18 mouse cellular contexts compared by ENCODE assay signal in the genomic region with DNA sequence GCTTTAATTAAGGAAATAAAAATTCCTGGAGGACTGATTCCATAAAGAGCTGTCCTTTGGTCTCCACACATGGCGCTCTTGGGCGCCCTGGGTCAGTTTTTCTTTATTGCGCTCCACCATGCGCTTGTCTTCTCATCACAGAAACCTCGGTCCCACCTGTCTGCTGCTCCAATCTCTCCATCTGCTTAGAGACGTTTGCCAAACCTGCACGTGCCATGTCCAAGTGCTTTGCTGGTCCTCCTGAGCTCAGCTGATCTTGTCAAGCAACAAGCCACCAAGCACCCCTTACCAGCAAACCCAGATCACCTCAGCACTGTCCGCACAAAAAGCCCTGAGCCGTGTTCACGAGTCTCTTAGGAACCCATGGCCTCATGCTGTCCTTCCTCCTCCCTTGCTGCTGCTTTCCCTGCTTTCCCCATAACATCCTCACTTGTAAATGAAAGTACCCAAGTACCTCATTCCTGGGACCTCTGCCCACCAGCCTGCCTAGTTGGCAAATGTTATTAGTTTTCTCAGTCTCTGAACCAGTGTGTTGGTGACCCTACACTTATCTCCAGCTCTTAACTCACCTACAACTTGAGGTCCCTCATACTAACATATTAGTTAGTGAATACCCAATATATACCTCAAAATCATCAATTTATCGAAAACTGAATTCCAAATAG. TPM values are rescaled to one million over a fixed set of nuclear protein-coding genes. Genes with fewer than 3 reads are reported as not detected.
DNase-seq lines count a peak whose midpoint lies in the region; ATAC-seq and TF ChIP-seq lines count a peak whose summit lies in the region.
"Had no signal": no experiment of that assay in that cellular context is flagged by ENCODE, and none has a peak within 500 bp of the region (broad histone marks: within the 10 kb centered on the region; RNA-seq: fewer than 3 reads in every experiment).

No protein-coding gene starts in this region.

- H3K9me3 ChIP-seq in intestine, postnatal 0 days (ENCODE audit: control insufficient read depth) = no peaks in the 10 kb centered on the region
- H3K9me3 ChIP-seq: forebrain, embryonic 10.5 days; forebrain, embryonic 15.5 days; heart, embryonic 13.5 days; hindbrain, embryonic 15.5 days had no signal

- peaks cover 67% of the 10 kb centered on the region for H3K36me3 ChIP-seq in intestine, postnatal 0 days (ENCODE audit: control insufficient read depth, insufficient read depth)

- H3K4me1 ChIP-seq in intestine, postnatal 0 days (replicated peaks; ENCODE audit: control insufficient read depth, insufficient read depth, low read length) = no peaks in the 10 kb centered on the region
- H3K4me1 ChIP-seq: forebrain, embryonic 10.5 days; forebrain, embryonic 15.5 days; heart, embryonic 13.5 days; hindbrain, embryonic 15.5 days had no signal

- no peak overlapping the region for H3K9ac ChIP-seq in intestine, postnatal 0 days (ENCODE audit: low read depth, low read length)
- H3K9ac ChIP-seq: forebrain, embryonic 15.5 days; heart, embryonic 13.5 days; hindbrain, embryonic 15.5 days had no signal

- no peaks in the 10 kb centered on the region for H3K27me3 ChIP-seq in intestine, postnatal 0 days (replicated peaks; ENCODE audit: control insufficient read depth, insufficient read depth, low read length)
- H3K27me3 ChIP-seq: forebrain, embryonic 15.5 days; heart, embryonic 13.5 days; hindbrain, embryonic 15.5 days had no signal

- no peak for ATAC-seq in intestine, postnatal 0 days
- ATAC-seq: forebrain, embryonic 15.5 days; intestine, embryonic 16.5 days had no signal

- no peak overlapping the region for H3K27ac ChIP-seq in intestine, postnatal 0 days (ENCODE audit: low read depth, low read length)
- H3K27ac ChIP-seq: forebrain, embryonic 10.5 days; forebrain, embryonic 15.5 days; heart, embryonic 13.5 days; hindbrain, embryonic 15.5 days had no signal

- no peak for TF ChIP-seq CTCF in intestine, postnatal 0 days (IDR thresholded peaks at IDR 0.05; ENCODE audit: low read depth)

- 94% methylated on average over 11 of the region's 11 CpGs for WGBS in intestine, postnatal 0 days

- no peak overlapping the region for H3K4me2 ChIP-seq in intestine, postnatal 0 days (replicated peaks; ENCODE audit: low read depth)
- H3K4me2 ChIP-seq: forebrain, embryonic 15.5 days; heart, embryonic 13.5 days; hindbrain, embryonic 15.5 days had no signal

- DNase-seq in cerebellum, adult 11 months = peak; percentile 42
- peak; percentile 60 to 70 for DNase-seq in cerebellum, adult 18-20 months
- DNase-seq in cerebellum, adult 9-11 months = peak; percentile 74
- peak; percentile 61 to 62 for DNase-seq in cerebellum, postnatal 36 days
- no peak for DNase-seq in frontal cortex, postnatal 25 days (ENCODE audit: low spot score in 2 of 2)
- no peak for DNase-seq in left cerebral cortex, adult 9 months (ENCODE audit: low spot score in 2 of 2)
- DNase-seq: adrenal gland, adult 2 months; adrenal gland, postnatal 36 days; gastrocnemius, postnatal 14 days; heart, postnatal 36 days; kidney, adult 8-10 months had no signal

- H3K4me3 ChIP-seq in intestine, postnatal 0 days (ENCODE audit: low read depth, low read length) = no peak overlapping the region
- H3K4me3 ChIP-seq: erythroblast, embryonic 14.5 days; forebrain, embryonic 10.5 days; forebrain, embryonic 15.5 days; heart, embryonic 13.5 days; hindbrain, embryonic 15.5 days had no signal

RNA-seq across cellular contexts. Expression of gene Tph2, which starts 28.2 kb away (rescaled TPM):
- polyA plus RNA-seq in intestine, postnatal 0 days (2015; fragmentation: Nextera tagmentation; extraction: Ambion mirVana) = not detected in 2 replicates
- polyA plus RNA-seq: adrenal gland, adult 2 months; erythroblast, embryonic 14.5 days; forebrain, embryonic 10.5 days; heart, embryonic 13.5 days; intestine, embryonic 16.5 days had no signal

RNA-seq across cellular contexts. Expression of gene Tbc1d15, which starts 38.2 kb away (rescaled TPM):
- polyA plus RNA-seq in intestine, postnatal 0 days (2015; fragmentation: Nextera tagmentation; extraction: Ambion mirVana) = 59.9 and 65.1 TPM in 2 replicates

Comparison
In these comparisons a context has a peak if more than half of its experiments do, and no peak if none do; other contexts are left out.
1. DNase-seq: peak in cerebellum, adult 11 months (single experiment), cerebellum, adult 18-20 months (2 of 2), cerebellum, adult 9-11 months (single experiment) and cerebellum, postnatal 36 days (2 of 2); none in frontal cortex, postnatal 25 days (0 of 2) and left cerebral cortex, adult 9 months (0 of 2).